Mouse (Mus musculus): ENCODE measurements around the gene Faiml. TPM values are rescaled to one million over a fixed set of nuclear protein-coding genes. Genes with fewer than 3 reads are reported as not detected.

Faiml gene
- polyA plus RNA-seq, 1 experiment from 2014 or later = not detected

- 8% methylated on average over 17 of the region's 17 CpGs for WGBS
- Histone ChIP-seq H3K4me1 (replicated peaks; ENCODE audit: control insufficient read depth, insufficient read depth, low read length) (peaks cover 6% of the 10 kb centered on the region; the same call in 1 of the 2 replicates), H3K36me3 (ENCODE audit: control insufficient read depth, insufficient read depth, low read length) (no peaks in the 10 kb centered on the region), H3K9me3 (ENCODE audit: control insufficient read depth, low read length) (no peaks in the 10 kb centered on the region), H3K9ac (ENCODE audit: low read length) (peak overlapping the region; percentile 49), H3K27ac (ENCODE audit: low read length) (no peak overlapping the region), H3K4me3 (ENCODE audit: low read length) (peak overlapping the region; percentile 85), H3K4me2 (ENCODE audit: low read depth, low read length) (peak overlapping the region; percentile 74), H3K27me3 (ENCODE audit: control insufficient read depth, insufficient read depth, low read depth, low read length) (no peaks in the 10 kb centered on the region)
- ATAC-seq (ENCODE audit: low read depth) = peak; percentile 59; the same call in 1 of the 2 replicates
These were observed 5.6 kb upstream of the Faiml start for GRCm38 (mm10) chr9:99242533-99243189.

- WGBS = 2% methylated on average over 7 of the region's 7 CpGs
- H3K4me1 ChIP-seq (replicated peaks; ENCODE audit: control insufficient read depth, insufficient read depth, low read length) = peaks cover 6% of the 10 kb centered on the region; the same call in 1 of the 2 replicates
- no peak overlapping the region; the same call in 1 of the 2 replicates for H3K4me3 ChIP-seq (ENCODE audit: low read length)
- H3K9ac ChIP-seq (ENCODE audit: low read length) = no peak overlapping the region
- H3K27ac ChIP-seq (ENCODE audit: low read length) = no peak overlapping the region
- no peaks in the 10 kb centered on the region for H3K27me3 ChIP-seq (ENCODE audit: control insufficient read depth, insufficient read depth, low read depth, low read length)
- no peaks in the 10 kb centered on the region for H3K36me3 ChIP-seq (ENCODE audit: control insufficient read depth, insufficient read depth, low read length)
- H3K4me2 ChIP-seq (ENCODE audit: low read depth, low read length) = peak overlapping the region; percentile 74; the same call in 1 of the 2 replicates
- no peaks in the 10 kb centered on the region for H3K9me3 ChIP-seq (ENCODE audit: control insufficient read depth, low read length)
- ATAC-seq (ENCODE audit: low read depth) = no peak
These were observed 5.0 kb upstream of the Faiml start for GRCm38 (mm10) chr9:99242035-99242434.

- Histone ChIP-seq H3K27ac (ENCODE audit: low read length) (no peak overlapping the region), H3K4me3 (ENCODE audit: low read length) (no peak overlapping the region), H3K9ac (ENCODE audit: low read length) (no peak overlapping the region), H3K4me2 (ENCODE audit: low read depth, low read length) (no peak overlapping the region), H3K9me3 (ENCODE audit: control insufficient read depth, low read length) (no peaks in the 10 kb centered on the region), H3K36me3 (ENCODE audit: control insufficient read depth, insufficient read depth, low read length) (no peaks in the 10 kb centered on the region), H3K27me3 (ENCODE audit: control insufficient read depth, insufficient read depth, low read depth, low read length) (no peaks in the 10 kb centered on the region), H3K4me1 (replicated peaks; ENCODE audit: control insufficient read depth, insufficient read depth, low read length) (peaks cover 6% of the 10 kb centered on the region; the same call in 1 of the 2 replicates)
- WGBS = 62% methylated on average over 5 of the region's 5 CpGs
- no peak for ATAC-seq (ENCODE audit: low read depth)
These were observed 3.5 kb upstream of the Faiml start for GRCm38 (mm10) chr9:99240571-99240970.

- H3K27me3 ChIP-seq (ENCODE audit: control insufficient read depth, insufficient read depth, low read depth, low read length) = no peaks in the 10 kb centered on the region
- no peak overlapping the region for H3K9ac ChIP-seq (ENCODE audit: low read length)
- no peak overlapping the region for H3K4me2 ChIP-seq (ENCODE audit: low read depth, low read length)
- H3K36me3 ChIP-seq (ENCODE audit: control insufficient read depth, insufficient read depth, low read length) = no peaks in the 10 kb centered on the region
- H3K4me1 ChIP-seq (replicated peaks; ENCODE audit: control insufficient read depth, insufficient read depth, low read length) = peaks cover 6% of the 10 kb centered on the region; the same call in 1 of the 2 replicates
- ATAC-seq (ENCODE audit: low read depth) = no peak
- no peak overlapping the region for H3K4me3 ChIP-seq (ENCODE audit: low read length)
- WGBS = 40% methylated on average over 1 of the region's 1 CpGs
- H3K27ac ChIP-seq (ENCODE audit: low read length) = no peak overlapping the region
- no peaks in the 10 kb centered on the region for H3K9me3 ChIP-seq (ENCODE audit: control insufficient read depth, low read length)
These were observed 2.2 kb upstream of the Faiml start for GRCm38 (mm10) chr9:99239256-99239655.

DNA sequence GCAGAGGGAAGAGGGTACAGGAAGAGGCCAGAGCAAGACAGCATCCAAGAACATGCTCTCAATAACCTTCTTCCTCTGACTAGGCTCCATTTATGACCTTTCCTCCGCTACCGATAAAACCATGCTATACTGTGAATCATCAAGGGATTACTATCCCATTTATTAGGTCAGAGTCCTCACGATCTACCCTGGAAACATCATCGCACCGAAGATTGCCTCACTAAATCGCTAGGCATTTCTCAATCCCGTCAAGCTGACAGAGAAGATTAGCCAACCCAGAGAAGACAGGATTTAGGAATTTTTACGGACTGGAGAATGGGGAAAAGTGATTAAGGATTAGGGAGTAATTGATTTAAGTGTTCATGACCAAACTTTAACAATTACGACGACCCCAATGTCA, 1.2 kb upstream of the Faiml start:
- no peaks in the 10 kb centered on the region for H3K36me3 ChIP-seq (ENCODE audit: control insufficient read depth, insufficient read depth, low read length)
- H3K4me2 ChIP-seq (ENCODE audit: low read depth, low read length) = no peak overlapping the region
- no peak overlapping the region for H3K9ac ChIP-seq (ENCODE audit: low read length)
- H3K27ac ChIP-seq (ENCODE audit: low read length) = no peak overlapping the region
- H3K9me3 ChIP-seq (ENCODE audit: control insufficient read depth, low read length) = no peaks in the 10 kb centered on the region
- no peaks in the 10 kb centered on the region for H3K27me3 ChIP-seq (ENCODE audit: control insufficient read depth, insufficient read depth, low read depth, low read length)
- peaks cover 6% of the 10 kb centered on the region; the same call in 1 of the 2 replicates for H3K4me1 ChIP-seq (replicated peaks; ENCODE audit: control insufficient read depth, insufficient read depth, low read length)
- WGBS = 82% methylated on average over 10 of the region's 10 CpGs
- no peak for ATAC-seq (ENCODE audit: low read depth)
- no peak overlapping the region for H3K4me3 ChIP-seq (ENCODE audit: low read length)

DNA sequence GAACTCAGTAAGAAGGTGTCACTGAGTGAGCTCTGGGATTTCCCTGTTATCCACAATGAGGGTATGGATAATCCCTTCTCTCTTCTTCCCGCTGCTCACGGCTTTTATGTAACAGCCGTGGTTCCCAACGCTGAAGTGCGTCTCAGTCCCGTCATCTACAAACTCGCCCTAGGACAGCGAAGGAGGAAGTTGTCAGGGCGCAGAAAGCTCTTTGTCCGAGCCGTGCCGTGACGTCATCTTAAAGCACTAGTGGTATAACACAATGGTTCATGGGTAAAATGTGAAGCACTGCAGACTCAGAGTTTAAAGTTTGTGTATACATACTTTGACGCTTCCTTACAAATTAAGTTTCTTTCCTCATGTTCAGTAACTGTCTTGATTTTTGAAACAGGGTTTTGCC, 7.6 kb downstream of the Faiml start:
- Histone ChIP-seq H3K36me3 (ENCODE audit: control insufficient read depth, insufficient read depth, low read length) (no peaks in the 10 kb centered on the region), H3K9me3 (ENCODE audit: control insufficient read depth, low read length) (no peaks in the 10 kb centered on the region), H3K4me1 (replicated peaks; ENCODE audit: control insufficient read depth, insufficient read depth, low read length) (no peaks in the 10 kb centered on the region), H3K27ac (ENCODE audit: low read length) (no peak overlapping the region), H3K4me2 (ENCODE audit: low read depth, low read length) (no peak overlapping the region), H3K9ac (ENCODE audit: low read length) (no peak overlapping the region), H3K4me3 (ENCODE audit: low read length) (no peak overlapping the region), H3K27me3 (ENCODE audit: control insufficient read depth, insufficient read depth, low read depth, low read length) (no peaks in the 10 kb centered on the region)
- no peak for ATAC-seq (ENCODE audit: low read depth)
- WGBS = 82% methylated on average over 14 of the region's 14 CpGs

DNA sequence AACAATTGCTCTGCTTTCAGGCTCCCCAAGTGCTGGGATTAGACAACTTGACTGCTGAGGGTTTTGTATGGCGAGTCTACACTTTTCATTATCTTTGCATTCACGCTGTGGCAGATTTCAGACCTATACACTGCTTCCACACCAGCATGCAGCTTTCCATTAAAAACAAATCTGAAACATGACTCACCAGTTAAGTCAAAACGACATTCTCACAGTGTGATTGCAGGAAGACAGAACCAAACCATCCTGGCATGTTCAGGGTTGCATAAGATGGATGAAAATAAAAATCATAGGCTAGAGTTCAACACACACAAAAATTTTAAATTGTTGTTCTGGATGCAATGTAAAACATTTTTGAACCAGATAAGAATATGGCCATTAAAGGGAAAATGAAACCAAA, 12.5 kb downstream of the Faiml start:
- 57% methylated on average over 3 of the region's 3 CpGs for WGBS
- H3K9ac ChIP-seq (ENCODE audit: low read length) = no peak overlapping the region
- H3K4me1 ChIP-seq (replicated peaks; ENCODE audit: control insufficient read depth, insufficient read depth, low read length) = no peaks in the 10 kb centered on the region
- H3K27ac ChIP-seq (ENCODE audit: low read length) = no peak overlapping the region
- no peak for ATAC-seq (ENCODE audit: low read depth)
- no peak overlapping the region for H3K4me3 ChIP-seq (ENCODE audit: low read length)
- H3K4me2 ChIP-seq (ENCODE audit: low read depth, low read length) = no peak overlapping the region
- H3K27me3 ChIP-seq (ENCODE audit: control insufficient read depth, insufficient read depth, low read depth, low read length) = no peaks in the 10 kb centered on the region
- H3K36me3 ChIP-seq (ENCODE audit: control insufficient read depth, insufficient read depth, low read length) = no peaks in the 10 kb centered on the region
- H3K9me3 ChIP-seq (ENCODE audit: control insufficient read depth, low read length) = no peaks in the 10 kb centered on the region

- H3K4me1 ChIP-seq (replicated peaks; ENCODE audit: control insufficient read depth, insufficient read depth, low read length) = no peaks in the 10 kb centered on the region
- H3K36me3 ChIP-seq (ENCODE audit: control insufficient read depth, insufficient read depth, low read length) = no peaks in the 10 kb centered on the region
- no peaks in the 10 kb centered on the region for H3K27me3 ChIP-seq (ENCODE audit: control insufficient read depth, insufficient read depth, low read depth, low read length)
- H3K9me3 ChIP-seq (ENCODE audit: control insufficient read depth, low read length) = no peaks in the 10 kb centered on the region
- 73% methylated on average over 4 of the region's 4 CpGs for WGBS
- H3K27ac ChIP-seq (ENCODE audit: low read length) = no peak overlapping the region
- ATAC-seq (ENCODE audit: low read depth) = no peak
- no peak overlapping the region for H3K4me3 ChIP-seq (ENCODE audit: low read length)
- H3K4me2 ChIP-seq (ENCODE audit: low read depth, low read length) = no peak overlapping the region
- H3K9ac ChIP-seq (ENCODE audit: low read length) = no peak overlapping the region
These were observed 15.4 kb downstream of the Faiml start for GRCm38 (mm10) chr9:99221636-99222035.

- Histone ChIP-seq H3K27me3 (ENCODE audit: control insufficient read depth, insufficient read depth, low read depth, low read length) (no peaks in the 10 kb centered on the region), H3K4me3 (ENCODE audit: low read length) (no peak overlapping the region), H3K9ac (ENCODE audit: low read length) (no peak overlapping the region), H3K4me2 (ENCODE audit: low read depth, low read length) (no peak overlapping the region), H3K36me3 (ENCODE audit: control insufficient read depth, insufficient read depth, low read length) (no peaks in the 10 kb centered on the region), H3K4me1 (replicated peaks; ENCODE audit: control insufficient read depth, insufficient read depth, low read length) (no peaks in the 10 kb centered on the region), H3K9me3 (ENCODE audit: control insufficient read depth, low read length) (no peaks in the 10 kb centered on the region), H3K27ac (ENCODE audit: low read length) (no peak overlapping the region)
- ATAC-seq (ENCODE audit: low read depth) = peak; percentile 92
- 17% methylated on average over 6 of the region's 6 CpGs for WGBS
These were observed 18.9 kb downstream of the Faiml start for GRCm38 (mm10) chr9:99217999-99218719.
